Mouse (Mus musculus) brain, embryonic 14.5 days (tissue): ENCODE data around the gene Bcar1.

ENCODE experiments used
- CTCF ChIP-seq: fragments of 200-500 bp; IDR thresholded peaks from 2 replicates; pipeline ENCODE4 v1.5.1; 2012; ENCODE audit warnings: inconsistent platforms, mild to moderate bottlenecking, moderate library complexity, borderline replicate concordance; ENCODE audit not compliant: insufficient read depth, insufficient read length; ENCODE audit errors: extremely low read depth
- POLR2A ChIP-seq: fragments of 200-500 bp; IDR thresholded peaks from 2 replicates; pipeline ENCODE4 v1.6.1; 2012; ENCODE audit warnings: mild to moderate bottlenecking, inconsistent platforms, borderline replicate concordance; ENCODE audit not compliant: poor library complexity, insufficient read depth, insufficient read length, severe bottlenecking; ENCODE audit errors: extremely low read depth

- TF ChIP-seq CTCF (no peak), POLR2A (no peak)
Measured at GRCm38 (mm10) chr8:111769764-111770428, 26.3 kb upstream of the Bcar1 start.
